Mouse (Mus musculus) cerebellum, adult 11 months (tissue): ENCODE results near the gene Gm12216.
A peak's percentile ranks its signal among the peaks of the same experiment; 100 is the strongest.

Source experiments
- DNase-seq: peaks from one replicate; pipeline ENCODE4 v3.0.0; 2022

Gm12216 gene

GRCm38 (mm10) chr11:53792986-53793385, 66.1 kb downstream of the Gm12216 start:
- DNase-seq: no peak

- no peak for DNase-seq
Measured at GRCm38 (mm10) chr11:53789277-53789676, 69.8 kb downstream of the Gm12216 start.

- no peak for DNase-seq
Measured at GRCm38 (mm10) chr11:53788196-53788595, 70.9 kb downstream of the Gm12216 start.

- DNase-seq: no peak
Measured at GRCm38 (mm10) chr11:53786058-53787031, 72.7 kb downstream of the Gm12216 start.

- no peak for DNase-seq
Measured at GRCm38 (mm10) chr11:53785311-53785936, 73.6 kb downstream of the Gm12216 start.

- DNase-seq: no peak
Measured at GRCm38 (mm10) chr11:53783288-53783687, 75.8 kb downstream of the Gm12216 start.

- no peak for DNase-seq
Measured at GRCm38 (mm10) chr11:53781964-53782363, 77.1 kb downstream of the Gm12216 start.

GRCm38 (mm10) chr11:53781201-53781775, 77.8 kb downstream of the Gm12216 start:
- no peak for DNase-seq

GRCm38 (mm10) chr11:53780262-53780661, 78.8 kb downstream of the Gm12216 start:
- DNase-seq: no peak

GRCm38 (mm10) chr11:53779808-53780207, 79.2 kb downstream of the Gm12216 start:
- DNase-seq: no peak

GRCm38 (mm10) chr11:53778455-53778854, 80.6 kb downstream of the Gm12216 start:
- DNase-seq: no peak

- DNase-seq: no peak
Measured at GRCm38 (mm10) chr11:53777736-53778135, 81.3 kb downstream of the Gm12216 start.

- DNase-seq: no peak
Measured at GRCm38 (mm10) chr11:53774659-53775255, 84.3 kb downstream of the Gm12216 start.

GRCm38 (mm10) chr11:53773641-53774360, 85.3 kb downstream of the Gm12216 start:
- no peak for DNase-seq

- no peak for DNase-seq
Measured at GRCm38 (mm10) chr11:53773087-53773486, 86.0 kb downstream of the Gm12216 start, which contains the start of gene Gm17334. Gene Gm17334, minus strand, starts transcription at chr11:53773187.

GRCm38 (mm10) chr11:53772536-53772935, 86.5 kb downstream of the Gm12216 start:
- DNase-seq: no peak

- no peak for DNase-seq
Measured at GRCm38 (mm10) chr11:53771001-53771744, 87.9 kb downstream of the Gm12216 start.

GRCm38 (mm10) chr11:53770125-53770791, 88.8 kb downstream of the Gm12216 start:
- peak; percentile 31 for DNase-seq

GRCm38 (mm10) chr11:53769760-53770124, 89.3 kb downstream of the Gm12216 start, which contains the start of gene Irf1:
Gene Irf1, plus strand, starts transcription at chr11:53770014.
- peak; percentile 57 for DNase-seq

- no peak for DNase-seq
Measured at GRCm38 (mm10) chr11:53769185-53769576, 89.9 kb downstream of the Gm12216 start.
